Mouse (Mus musculus): Measurements from ENCODE around the gene Chrne.
A peak's percentile ranks its signal among the peaks of the same experiment; 100 is the strongest.
"Not testable (repeated sequence)": the region's sequence is repeated elsewhere in the genome, so short reads cannot be mapped to it uniquely, and the experiment has no call there.

Chrne gene

DNA sequence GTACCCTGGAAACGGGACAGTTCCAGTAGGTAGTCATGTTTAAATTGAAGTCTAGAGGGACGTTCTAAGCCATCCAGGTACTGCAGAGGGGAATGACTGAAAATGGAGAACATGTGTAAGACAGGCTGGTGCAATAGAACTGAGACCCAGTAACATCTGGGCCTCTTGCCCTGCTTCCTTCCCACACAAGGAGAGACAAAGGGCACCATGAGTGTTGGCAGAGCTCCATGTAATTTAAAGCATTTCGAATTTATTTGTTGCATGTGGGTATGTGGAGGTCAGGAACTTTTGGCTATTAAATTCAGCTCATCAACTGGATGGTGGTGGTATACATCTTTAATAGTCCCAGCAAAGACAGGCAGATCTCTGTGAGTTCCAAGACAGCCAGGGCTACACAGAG lies 36.8 kb downstream of the Chrne start:
- DNase-seq: no peak

- no peak for DNase-seq
Measured at GRCm38 (mm10) chr11:70580921-70581320, 38.1 kb downstream of the Chrne start.

DNA sequence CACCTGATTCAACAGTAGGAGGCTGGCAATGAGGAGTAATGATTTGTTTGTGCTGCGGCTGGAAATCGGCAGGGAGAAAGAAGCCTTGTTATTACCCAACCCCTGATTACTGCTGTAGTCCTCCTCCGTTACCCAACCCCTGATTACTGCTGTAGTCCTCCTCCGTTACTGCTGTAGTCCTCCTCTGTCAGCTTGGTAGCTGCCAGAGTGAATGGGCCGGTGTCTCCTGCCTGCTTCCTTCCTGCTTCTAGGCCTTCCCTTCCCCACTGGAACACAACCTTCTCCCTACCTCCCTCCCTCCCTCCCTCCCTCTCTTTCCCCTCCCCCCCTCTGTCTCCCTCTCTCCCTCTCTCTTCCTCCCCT lies 38.7 kb downstream of the Chrne start:
- peak; percentile 89 for DNase-seq

GRCm38 (mm10) chr11:70579710-70580357 lies 39.2 kb downstream of the Chrne start:
- DNase-seq: no peak

GRCm38 (mm10) chr11:70578962-70579361 lies 40.1 kb downstream of the Chrne start:
- DNase-seq: peak; percentile 84

DNA sequence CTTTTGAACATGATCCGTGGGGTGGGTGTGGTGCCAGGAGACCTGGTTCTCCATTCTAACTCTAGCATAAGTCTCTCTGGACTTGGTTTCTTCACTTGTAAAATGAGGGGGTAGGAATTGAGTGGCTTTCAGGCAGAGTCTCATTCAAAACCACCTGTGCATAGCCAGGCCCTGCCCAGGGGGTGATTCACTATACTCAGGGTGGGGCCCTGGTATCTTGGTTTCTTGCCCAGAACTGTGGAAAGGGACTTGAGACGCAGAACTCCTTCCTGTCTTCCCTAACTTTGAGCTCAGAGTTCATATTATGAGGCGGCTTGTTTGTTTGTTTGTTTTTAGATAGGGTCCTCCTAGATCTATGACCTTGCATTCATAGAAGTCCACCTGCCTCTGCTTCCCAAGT lies 41.8 kb downstream of the Chrne start:
- peak; percentile 87 for DNase-seq

DNA sequence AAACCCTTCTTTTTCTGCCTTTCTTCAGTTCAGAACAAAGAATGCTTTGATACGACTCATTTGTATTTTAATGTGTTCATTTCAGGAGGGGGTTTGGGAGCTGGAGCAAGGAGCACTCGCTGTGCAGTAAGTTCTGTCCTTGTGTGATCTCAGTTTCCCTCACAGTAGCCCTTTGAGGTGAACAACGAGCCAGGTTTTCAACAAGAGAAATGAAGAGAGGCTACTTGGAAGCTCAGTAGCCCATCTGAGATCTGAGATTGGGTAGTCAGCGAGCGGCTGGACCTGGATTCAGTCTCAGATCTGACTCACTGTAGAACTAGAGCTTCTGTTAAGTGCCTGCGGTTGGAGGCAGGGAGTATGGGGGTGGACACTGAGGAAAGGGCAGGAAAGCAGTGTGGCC lies 45.1 kb downstream of the Chrne start:
- DNase-seq: no peak

- DNase-seq: no peak
Measured at GRCm38 (mm10) chr11:70572348-70572902, 46.6 kb downstream of the Chrne start.

- DNase-seq: no peak
Measured at GRCm38 (mm10) chr11:70571641-70572040, 47.4 kb downstream of the Chrne start.

DNA sequence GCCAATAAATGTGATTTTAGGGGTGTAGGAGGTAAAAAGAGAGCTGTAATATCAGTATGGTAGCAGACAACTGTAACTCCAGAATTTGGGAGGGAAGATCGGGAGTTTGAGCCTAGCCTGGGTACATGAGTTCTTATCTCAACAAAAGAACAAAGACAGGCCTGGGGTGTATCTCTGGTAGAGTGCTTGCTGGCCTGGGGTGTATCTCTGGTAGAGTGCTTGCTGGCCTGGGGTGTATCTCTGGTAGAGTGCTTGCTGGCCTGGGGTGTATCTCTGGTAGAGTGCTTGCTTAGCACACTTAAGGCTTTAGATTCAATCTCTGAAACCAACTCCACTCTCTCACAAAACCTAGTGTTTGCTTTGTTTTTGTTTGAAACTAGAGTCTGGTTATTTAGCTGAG lies 48.4 kb downstream of the Chrne start:
- DNase-seq: not testable (repeated sequence)

- no peak for DNase-seq
Measured at GRCm38 (mm10) chr11:70566586-70566985, 52.4 kb downstream of the Chrne start.

All from heart, adult 11 months (tissue).